Mouse (Mus musculus): Measurements from ENCODE around the gene Gfod2.

DNA sequence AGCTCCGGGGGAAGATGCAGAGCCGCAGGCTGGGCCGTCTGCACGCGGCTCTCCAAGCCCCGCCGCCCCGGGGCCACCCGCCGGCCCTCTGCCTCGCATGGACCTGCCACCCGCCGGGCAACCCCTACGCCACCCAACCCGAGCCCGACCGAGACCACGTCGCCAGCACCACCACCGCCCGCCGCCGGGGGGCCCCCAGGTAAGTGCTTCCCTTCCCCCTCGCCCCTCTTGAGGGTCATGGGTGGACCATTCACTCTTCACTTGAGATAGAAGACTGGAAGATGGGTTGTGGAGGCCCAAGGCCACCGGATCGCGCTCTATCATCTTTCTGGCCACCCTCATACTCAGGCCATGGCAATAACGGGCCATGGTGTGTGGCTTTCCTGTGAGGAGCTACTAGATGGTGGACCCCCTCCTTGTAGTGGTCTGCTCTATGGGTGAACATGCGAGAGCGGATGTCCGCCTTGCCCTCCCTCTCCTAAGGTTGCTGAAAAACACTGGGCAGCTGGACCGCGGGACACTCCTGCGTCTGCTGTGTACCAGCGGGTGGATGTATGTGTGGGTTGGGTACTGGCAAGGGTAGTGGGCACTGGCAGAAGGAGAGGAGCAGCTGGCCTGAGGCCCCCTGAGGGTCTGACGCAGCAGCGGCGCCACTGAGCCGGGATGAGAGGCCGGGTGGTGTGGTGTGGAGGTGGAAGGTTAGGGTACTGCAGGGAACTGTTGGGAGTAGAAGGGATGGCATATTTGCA lies 64.2 kb downstream of the Gfod2 start:
- no peak for TF ChIP-seq CTCF (IDR thresholded peaks at IDR 0.05; ENCODE audit: control insufficient read depth, insufficient read depth, low read length)
- no peak for TF ChIP-seq POLR2A (IDR thresholded peaks at IDR 0.05; ENCODE audit: borderline replicate concordance, control insufficient read depth, low read depth, low read length)

All from bone marrow, adult 2 months (tissue).